Mouse (Mus musculus) intestine, postnatal 0 days (tissue): Measurements from ENCODE around the gene Spred3. TPM values are rescaled to one million over a fixed set of nuclear protein-coding genes. Genes with fewer than 3 reads are reported as not detected.
"Not testable (repeated sequence)": the region's sequence is repeated elsewhere in the genome, so short reads cannot be mapped to it uniquely, and the experiment has no call there.

ENCODE experiments used
- ATAC-seq: fragments of 200-750 bp; cut with Nextera tagmentation; 2 replicates; pipeline ENCODE4 v1.8.0; 2017; ENCODE audit warnings: mild to moderate bottlenecking, moderate TSS enrichment, moderate library complexity
- H3K27ac ChIP-seq: fragments of 300-500 bp; sonication (generic); 2 replicates; pipeline ENCODE4 v1.5.1; 2014; ENCODE audit warnings: mild to moderate bottlenecking, low read depth, low read length, moderate library complexity
- H3K27me3 ChIP-seq: fragments of 300-500 bp; sonication (generic); replicated peaks from 2 replicates; pipeline ENCODE4 v1.6.1; 2014; ENCODE audit warnings: low read length, mixed read lengths; ENCODE audit not compliant: control insufficient read depth, insufficient read depth
- H3K36me3 ChIP-seq: fragments of 300-500 bp; sonication (generic); 2 replicates; pipeline ENCODE4 v1.6.1; 2014; ENCODE audit warnings: mild to moderate bottlenecking, moderate library complexity; ENCODE audit not compliant: control insufficient read depth, insufficient read depth
- H3K4me1 ChIP-seq: fragments of 300-500 bp; sonication (generic); replicated peaks from 2 replicates; pipeline ENCODE4 v1.6.1; 2014; ENCODE audit warnings: antibody characterized with exemption, low read length, mixed read lengths; ENCODE audit not compliant: control insufficient read depth, insufficient read depth
- H3K4me2 ChIP-seq: fragments of 300-500 bp; sonication (generic); replicated peaks from 2 replicates; pipeline ENCODE4 v1.6.1; 2014; ENCODE audit warnings: low read depth, mild to moderate bottlenecking, moderate library complexity
- H3K4me3 ChIP-seq: fragments of 300-500 bp; sonication (generic); 2 replicates; pipeline ENCODE4 v1.5.1; 2014; ENCODE audit warnings: low read depth, low read length
- H3K9ac ChIP-seq: fragments of 300-500 bp; sonication (generic); 2 replicates; pipeline ENCODE4 v1.6.1; 2014; ENCODE audit warnings: mild to moderate bottlenecking, low read depth, low read length
- H3K9me3 ChIP-seq: fragments of 300-500 bp; sonication (generic); 2 replicates; pipeline ENCODE4 v1.6.1; 2016; ENCODE audit warnings: mixed run types; ENCODE audit not compliant: control insufficient read depth
- CTCF ChIP-seq: sonication (generic); IDR thresholded peaks from 2 replicates; pipeline ENCODE4 v1.5.1; 2016; ENCODE audit warnings: low read depth, mild to moderate bottlenecking, control low read depth, antibody characterized with exemption, moderate library complexity
- WGBS: fragments of 180-500 bp; shearing (Covaris S2); extraction: QIAGEN DNeasy Blood & Tissue Kit; methylation state at CpG from one replicate; pipeline ENCODE4 v1.1.7; 2014; 5-methylcytosine and 5-hydroxymethylcytosine counted together
- polyA plus RNA-seq: library from polyadenylated mRNA; unstranded; fragments of >200 nt; fragmentation: Nextera tagmentation; extraction: Ambion mirVana; gene quantifications from 2 replicates; pipeline ENCODE4 v1.2.1, GENCODE M21; 2015

The Spred3 gene
- polyA plus RNA-seq, 1 experiment from 2014 or later, result 0.52 TPM

DNA sequence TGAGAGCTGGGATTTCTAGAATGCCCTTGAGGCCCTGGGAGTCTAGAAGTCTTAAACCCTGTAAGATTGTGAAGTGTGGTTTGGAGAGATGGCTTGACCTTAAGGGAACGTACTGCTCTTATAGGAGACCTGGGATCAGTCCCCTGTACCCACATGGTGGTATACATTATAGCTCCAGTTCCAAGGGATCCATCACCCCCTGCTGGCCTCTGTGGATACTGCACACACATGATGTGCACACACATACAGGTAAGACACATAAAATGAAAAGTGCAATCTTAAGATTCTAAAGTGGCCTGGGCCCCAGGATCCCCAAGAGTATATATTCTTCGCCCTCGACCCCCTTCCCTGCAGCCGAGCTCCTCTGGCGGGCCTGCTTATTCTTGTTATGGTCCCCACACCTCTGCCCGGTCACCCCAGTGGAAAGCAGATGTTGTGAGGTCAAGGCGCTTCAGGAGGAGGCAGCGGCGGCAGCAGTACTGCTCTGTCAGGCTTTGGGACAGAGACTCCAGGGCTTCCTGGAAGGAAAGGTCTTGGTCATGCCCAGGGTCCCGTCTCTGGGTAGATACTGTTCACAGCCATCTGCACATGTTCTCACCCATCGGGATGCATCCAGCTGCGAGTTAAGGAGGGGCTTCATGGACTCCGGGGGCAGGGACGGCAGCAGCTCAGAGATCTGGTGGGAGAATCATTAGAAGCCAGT, 16.0 kb downstream of the Spred3 start:
- Histone ChIP-seq H3K9me3 (no peaks in the 10 kb centered on the region), H3K36me3 (peaks cover 17% of the 10 kb centered on the region), H3K4me2 (no peak overlapping the region), H3K4me1 (no peaks in the 10 kb centered on the region; the same call in 1 of the 2 replicates), H3K27ac (no peak overlapping the region), H3K4me3 (no peak overlapping the region), H3K9ac (no peak overlapping the region), H3K27me3 (no peaks in the 10 kb centered on the region)
- peak; percentile 51 for TF ChIP-seq CTCF
- WGBS, result 95% methylated on average over 14 of the region's 14 CpGs
- ATAC-seq, result no peak

DNA sequence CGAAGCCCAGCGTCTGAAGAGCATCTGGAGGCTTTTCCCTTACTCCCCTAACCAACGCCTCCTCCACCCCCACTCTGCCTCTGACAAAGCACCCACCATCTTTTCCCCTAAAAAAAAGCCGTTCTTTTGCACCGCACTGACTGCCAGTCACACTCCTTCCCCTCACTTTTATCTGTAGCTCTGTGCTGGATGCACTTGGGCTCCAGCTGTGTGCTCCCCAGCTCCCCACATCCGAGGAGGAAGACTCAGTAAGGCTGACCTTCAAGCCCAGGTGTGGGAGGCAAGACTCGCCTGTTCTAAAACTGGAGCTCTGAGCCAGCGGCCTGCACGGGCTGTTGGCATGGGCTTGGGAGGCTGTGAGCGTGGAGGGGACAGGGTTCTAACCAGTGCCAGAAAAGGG, 18.7 kb downstream of the Spred3 start:
- no peaks in the 10 kb centered on the region; the same call in 1 of the 2 replicates for H3K4me1 ChIP-seq
- no peak overlapping the region for H3K4me2 ChIP-seq
- H3K9ac ChIP-seq, result no peak overlapping the region
- H3K27me3 ChIP-seq, result no peaks in the 10 kb centered on the region
- TF ChIP-seq CTCF, result no peak
- H3K4me3 ChIP-seq, result no peak overlapping the region
- no peaks in the 10 kb centered on the region for H3K9me3 ChIP-seq
- no peak overlapping the region for H3K27ac ChIP-seq
- WGBS, result 68% methylated on average over 10 of the region's 10 CpGs
- ATAC-seq, result no peak
- peaks cover 17% of the 10 kb centered on the region for H3K36me3 ChIP-seq

DNA sequence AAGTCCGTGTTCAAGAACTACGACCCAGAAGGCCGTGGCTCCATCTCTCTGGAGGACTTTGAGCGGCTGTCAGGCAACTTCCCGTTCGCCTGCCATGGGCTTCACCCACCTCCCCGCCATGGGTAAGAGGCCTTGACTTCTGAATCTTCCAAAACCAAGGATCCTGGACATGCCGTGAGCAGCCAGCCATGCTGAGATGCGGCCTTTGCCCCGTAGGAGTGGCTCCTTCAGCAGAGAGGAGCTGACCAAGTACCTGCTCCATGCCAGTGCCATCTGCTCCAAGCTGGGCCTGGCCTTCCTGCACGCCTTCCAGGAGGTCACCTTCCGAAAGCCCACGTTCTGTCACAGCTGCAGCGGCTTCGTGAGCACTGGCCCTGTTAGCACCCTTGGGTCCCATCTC, 21.4 kb downstream of the Spred3 start:
- Histone ChIP-seq H3K4me1 (no peaks in the 10 kb centered on the region), H3K9ac (no peak overlapping the region), H3K4me2 (no peak overlapping the region), H3K9me3 (no peaks in the 10 kb centered on the region), H3K4me3 (no peak overlapping the region), H3K36me3 (peaks cover 6% of the 10 kb centered on the region; the same call in 1 of the 2 replicates), H3K27me3 (no peaks in the 10 kb centered on the region), H3K27ac (no peak overlapping the region)
- no peak for TF ChIP-seq CTCF
- WGBS, result 80% methylated on average over 15 of the region's 15 CpGs
- no peak for ATAC-seq

DNA sequence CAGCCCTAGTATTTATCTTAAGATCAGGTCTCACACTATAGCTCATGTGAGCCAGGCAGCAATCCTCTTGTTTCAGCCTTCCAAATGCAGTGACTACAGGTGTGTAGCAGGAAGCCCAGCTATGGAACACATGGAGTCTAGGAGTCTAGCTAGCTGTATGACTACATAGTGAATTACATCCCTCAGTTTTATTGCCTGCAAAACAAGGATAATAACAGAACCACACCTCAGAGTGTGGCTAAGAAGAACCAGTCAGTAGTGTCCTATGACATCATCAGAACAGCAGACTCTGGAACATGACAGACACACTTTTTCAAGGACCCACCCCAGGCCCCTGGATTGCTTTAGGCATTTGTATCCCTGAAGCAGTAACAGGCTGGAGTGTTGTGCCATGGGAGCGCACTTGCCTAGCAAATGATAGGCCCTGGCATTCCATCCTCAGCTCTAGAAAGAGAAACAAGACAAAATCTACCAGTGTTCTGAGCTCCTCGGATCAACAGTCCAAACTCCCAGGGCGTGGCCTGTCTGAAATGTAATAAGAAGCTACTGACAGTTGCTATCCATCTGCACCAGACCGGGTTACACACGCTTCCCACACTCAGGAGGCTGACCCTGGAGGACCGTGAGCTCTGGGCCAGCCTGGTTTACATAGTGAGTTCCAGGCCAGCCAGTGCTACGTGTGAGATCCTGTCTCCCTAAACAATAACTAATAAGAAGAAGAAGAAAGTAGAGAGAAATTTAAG, 23.4 kb downstream of the Spred3 start:
- Histone ChIP-seq H3K4me3 (no peak overlapping the region), H3K4me1 (no peaks in the 10 kb centered on the region), H3K9ac (no peak overlapping the region), H3K9me3 (no peaks in the 10 kb centered on the region), H3K36me3 (no peaks in the 10 kb centered on the region), H3K27me3 (no peaks in the 10 kb centered on the region), H3K27ac (peak overlapping the region; percentile 54; the same call in 1 of the 2 replicates), H3K4me2 (no peak overlapping the region)
- 53% methylated on average over 7 of the region's 7 CpGs for WGBS
- ATAC-seq, result peak; percentile 89
- no peak for TF ChIP-seq CTCF

DNA sequence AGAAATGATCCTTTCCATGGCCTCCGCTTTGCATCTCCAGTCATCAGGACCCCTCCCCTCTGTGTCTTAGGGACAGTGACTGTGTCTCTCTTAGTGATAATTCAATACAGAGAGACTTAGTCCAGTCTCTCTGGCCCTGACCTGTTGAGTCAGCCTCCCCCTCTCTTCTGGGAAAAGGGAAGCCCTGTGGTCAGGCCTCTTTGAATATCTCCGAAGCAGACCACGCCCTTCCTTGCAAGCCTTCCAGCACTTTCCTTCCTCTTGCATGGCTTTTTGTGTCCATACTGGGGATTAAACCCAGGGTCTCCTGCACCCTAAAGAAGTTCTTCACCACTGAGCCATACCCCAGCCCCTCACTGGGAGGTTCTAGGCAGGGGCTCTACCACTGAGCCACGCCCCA, 26.2 kb downstream of the Spred3 start:
- no peak overlapping the region for H3K27ac ChIP-seq
- TF ChIP-seq CTCF, result no peak

DNA sequence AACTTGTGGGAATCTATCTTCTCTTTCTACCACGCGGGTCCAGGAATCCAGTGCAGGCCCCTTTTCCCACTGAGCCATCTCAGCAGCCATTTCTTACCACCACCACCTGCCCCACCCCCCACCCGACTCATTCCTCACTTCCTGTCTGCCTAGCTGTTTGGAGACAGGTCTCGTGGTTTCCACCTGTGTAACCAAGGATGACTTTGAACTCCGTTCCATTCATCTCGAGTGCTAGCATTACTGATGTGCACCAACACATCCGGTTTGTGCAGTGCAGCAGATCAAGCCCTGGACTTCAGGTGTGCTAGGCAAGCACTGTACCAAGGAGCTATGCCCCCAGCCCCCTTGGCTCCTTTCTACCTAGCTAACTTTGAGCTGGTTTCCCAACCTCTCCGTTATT, 28.8 kb downstream of the Spred3 start:
- Histone ChIP-seq H3K27me3 (no peaks in the 10 kb centered on the region; the same call in 1 of the 2 replicates), H3K4me3 (no peak overlapping the region), H3K9ac (no peak overlapping the region), H3K4me1 (no peaks in the 10 kb centered on the region), H3K36me3 (no peaks in the 10 kb centered on the region), H3K9me3 (no peaks in the 10 kb centered on the region), H3K4me2 (no peak overlapping the region), H3K27ac (no peak overlapping the region)
- TF ChIP-seq CTCF, result no peak
- no peak for ATAC-seq
- 76% methylated on average over 8 of the region's 8 CpGs for WGBS

More for the DNA sequence above, 26.2 kb downstream of the Spred3 start:
- H3K27me3 ChIP-seq, result no peaks in the 10 kb centered on the region
- 79% methylated on average over 4 of the region's 4 CpGs for WGBS
- no peaks in the 10 kb centered on the region for H3K36me3 ChIP-seq
- no peak overlapping the region for H3K4me3 ChIP-seq
- H3K9ac ChIP-seq, result no peak overlapping the region
- H3K4me1 ChIP-seq, result no peaks in the 10 kb centered on the region
- no peak overlapping the region for H3K4me2 ChIP-seq
- ATAC-seq, result no peak
- H3K9me3 ChIP-seq, result no peaks in the 10 kb centered on the region

DNA sequence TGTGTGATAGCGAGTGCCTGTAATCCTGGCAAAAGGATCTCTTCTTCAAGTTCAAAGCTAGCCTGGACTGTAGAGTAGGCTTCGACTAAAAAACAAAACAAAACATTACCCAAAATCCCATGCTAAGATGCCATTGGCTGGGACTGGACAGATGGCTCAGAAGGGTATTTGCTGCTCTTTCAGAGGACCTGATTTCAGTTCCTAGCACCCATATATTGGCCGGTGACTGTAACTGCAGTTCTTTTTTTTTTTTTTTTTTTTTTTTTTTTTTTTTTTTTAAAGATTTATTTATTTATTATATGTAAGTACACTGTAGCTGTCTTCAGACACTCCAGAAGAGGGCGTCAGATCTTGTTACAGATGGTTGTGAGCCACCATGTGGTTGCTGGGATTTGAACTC, 31.0 kb downstream of the Spred3 start:
- H3K9me3 ChIP-seq, ATAC-seq, H3K27me3 ChIP-seq, H3K4me1 ChIP-seq, H3K36me3 ChIP-seq, H3K4me3 ChIP-seq, H3K9ac ChIP-seq, H3K4me2 ChIP-seq, H3K27ac ChIP-seq: not testable (repeated sequence)
- 86% methylated on average over 3 of the region's 4 CpGs for WGBS
